Mouse (Mus musculus) cerebellum, adult 2 months (tissue): ENCODE results near the gene Prkcb.

Experiments
- CTCF ChIP-seq: fragments of 200-500 bp; IDR thresholded peaks from 2 replicates; pipeline ENCODE4 v1.5.1; 2011; ENCODE audit warnings: low read depth, mild to moderate bottlenecking, control low read depth, low read length, moderate library complexity, borderline replicate concordance; ENCODE audit not compliant: insufficient read depth
- POLR2A ChIP-seq: fragments of 200-500 bp; IDR thresholded peaks from 2 replicates; pipeline ENCODE4 v1.6.1; 2011; ENCODE audit warnings: low read length, control low read depth, borderline replicate concordance; ENCODE audit not compliant: insufficient read depth

GRCm38 (mm10) chr7:122477118-122477517, 188.6 kb downstream of the Prkcb start:
- TF ChIP-seq POLR2A (no peak), CTCF (no peak)
